Mouse (Mus musculus) WW6 (cell line): ENCODE results near the gene Ano10.
"Not testable (repeated sequence)": the region's sequence is repeated elsewhere in the genome, so short reads cannot be mapped to it uniquely, and the experiment has no call there.

Source experiments
- DNase-seq: peaks from one replicate; pipeline ENCODE4 v3.0.0-alpha.2; 2013; ENCODE audit warnings: low read depth, low spot score

Ano10 gene

GRCm38 (mm10) chr9:122294242-122294881, at the start of gene Ano10:
Gene Ano10, minus strand, starts transcription at chr9:122294423.
- peak; percentile 91 for DNase-seq

- no peak for DNase-seq
Measured at GRCm38 (mm10) chr9:122343399-122343798, 49.2 kb upstream of the Ano10 start.

GRCm38 (mm10) chr9:122339972-122340371, 45.7 kb upstream of the Ano10 start:
- DNase-seq = no peak

- DNase-seq = no peak
Measured at GRCm38 (mm10) chr9:122337510-122337931, 43.3 kb upstream of the Ano10 start.

GRCm38 (mm10) chr9:122336677-122337076, 42.5 kb upstream of the Ano10 start:
- no peak for DNase-seq

GRCm38 (mm10) chr9:122328199-122328598, 34.0 kb upstream of the Ano10 start:
- no peak for DNase-seq

GRCm38 (mm10) chr9:122325996-122326395, 31.8 kb upstream of the Ano10 start:
- DNase-seq = no peak

DNA sequence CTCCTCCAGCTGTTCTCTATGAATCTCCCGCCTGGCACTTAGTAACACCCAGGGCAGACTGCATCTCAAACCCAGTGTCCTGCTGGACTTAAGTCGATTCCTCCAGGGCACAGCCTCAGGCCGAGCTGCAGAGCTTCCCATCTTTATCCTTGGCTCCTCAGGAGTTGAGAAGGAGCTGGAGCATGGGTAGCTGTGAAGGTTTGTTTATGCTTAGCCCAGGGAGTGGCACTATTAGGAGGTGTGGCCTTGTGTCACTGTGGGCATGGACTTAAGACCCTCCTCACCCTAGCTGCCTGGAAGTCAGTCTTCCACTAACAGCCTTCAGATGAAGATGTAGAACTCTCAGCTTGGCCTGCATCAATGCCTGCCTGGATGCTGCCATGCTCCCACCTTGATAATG, 28.1 kb upstream of the Ano10 start:
- no peak for DNase-seq

GRCm38 (mm10) chr9:122320626-122321025, 26.4 kb upstream of the Ano10 start:
- no peak for DNase-seq

- no peak for DNase-seq
Measured at GRCm38 (mm10) chr9:122316562-122316961, 22.3 kb upstream of the Ano10 start.

GRCm38 (mm10) chr9:122315501-122315900, 21.3 kb upstream of the Ano10 start:
- no peak for DNase-seq

GRCm38 (mm10) chr9:122314942-122315341, 20.7 kb upstream of the Ano10 start:
- peak; percentile 7 for DNase-seq

- no peak for DNase-seq
Measured at GRCm38 (mm10) chr9:122314386-122314785, 20.2 kb upstream of the Ano10 start.

GRCm38 (mm10) chr9:122313128-122313527, 18.9 kb upstream of the Ano10 start:
- not testable (repeated sequence) for DNase-seq

DNA sequence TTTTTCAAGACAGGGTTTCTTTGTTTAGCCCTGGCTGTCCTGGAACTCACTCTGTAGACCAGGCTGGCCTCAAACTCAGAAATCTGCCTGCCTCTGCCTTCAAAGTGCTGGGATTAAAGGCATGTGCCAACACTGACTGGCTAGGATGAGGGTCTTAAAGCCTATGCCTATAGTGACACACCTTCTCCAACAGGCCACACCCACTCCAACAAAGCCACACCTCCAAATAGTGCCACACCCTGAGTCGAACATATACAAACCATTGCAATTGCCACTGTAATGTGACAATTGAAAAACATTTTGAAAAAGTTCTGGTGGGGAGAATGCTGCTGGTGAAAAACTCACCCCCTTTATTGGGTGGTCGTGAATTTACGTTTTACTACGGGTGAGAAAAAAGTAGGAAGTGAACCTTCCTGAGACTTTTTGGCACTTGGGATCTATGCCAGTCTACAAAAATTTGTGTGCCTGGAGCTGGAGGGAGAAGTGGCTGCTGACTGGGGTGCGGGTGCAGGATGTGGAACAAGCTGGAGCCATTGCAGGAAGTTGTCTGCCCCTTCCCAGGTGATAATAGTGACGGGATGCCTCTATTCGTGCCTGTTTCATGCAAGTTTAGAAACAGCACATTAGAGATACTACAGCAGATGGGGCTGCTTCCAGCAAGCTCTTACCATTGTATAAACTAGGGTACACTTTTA, 18.2 kb upstream of the Ano10 start:
- DNase-seq = no peak

- DNase-seq = no peak
Measured at GRCm38 (mm10) chr9:122311051-122311760, 17.0 kb upstream of the Ano10 start.

DNA sequence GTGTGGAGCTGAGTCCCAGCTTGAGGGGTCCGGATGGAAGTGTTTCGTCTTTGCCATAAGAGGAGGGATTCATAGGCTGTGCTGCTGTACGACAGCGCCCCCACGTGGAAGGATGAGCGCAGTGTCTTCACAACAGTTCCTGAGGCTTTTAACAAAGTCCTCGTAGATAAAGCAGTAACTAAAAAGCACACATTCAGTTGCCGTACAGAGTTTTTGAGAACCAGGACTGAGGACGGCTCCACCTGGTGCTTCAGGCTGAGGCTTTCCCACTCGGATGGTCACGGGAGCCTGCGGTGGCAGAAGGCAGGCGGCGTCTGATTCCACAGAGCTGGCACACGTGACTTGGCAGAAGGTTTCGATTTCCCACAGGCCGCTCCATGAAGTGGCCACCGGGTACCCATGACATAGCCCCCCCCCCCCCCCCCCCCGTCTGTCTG, 16.4 kb upstream of the Ano10 start:
- DNase-seq = peak; percentile 55

DNA sequence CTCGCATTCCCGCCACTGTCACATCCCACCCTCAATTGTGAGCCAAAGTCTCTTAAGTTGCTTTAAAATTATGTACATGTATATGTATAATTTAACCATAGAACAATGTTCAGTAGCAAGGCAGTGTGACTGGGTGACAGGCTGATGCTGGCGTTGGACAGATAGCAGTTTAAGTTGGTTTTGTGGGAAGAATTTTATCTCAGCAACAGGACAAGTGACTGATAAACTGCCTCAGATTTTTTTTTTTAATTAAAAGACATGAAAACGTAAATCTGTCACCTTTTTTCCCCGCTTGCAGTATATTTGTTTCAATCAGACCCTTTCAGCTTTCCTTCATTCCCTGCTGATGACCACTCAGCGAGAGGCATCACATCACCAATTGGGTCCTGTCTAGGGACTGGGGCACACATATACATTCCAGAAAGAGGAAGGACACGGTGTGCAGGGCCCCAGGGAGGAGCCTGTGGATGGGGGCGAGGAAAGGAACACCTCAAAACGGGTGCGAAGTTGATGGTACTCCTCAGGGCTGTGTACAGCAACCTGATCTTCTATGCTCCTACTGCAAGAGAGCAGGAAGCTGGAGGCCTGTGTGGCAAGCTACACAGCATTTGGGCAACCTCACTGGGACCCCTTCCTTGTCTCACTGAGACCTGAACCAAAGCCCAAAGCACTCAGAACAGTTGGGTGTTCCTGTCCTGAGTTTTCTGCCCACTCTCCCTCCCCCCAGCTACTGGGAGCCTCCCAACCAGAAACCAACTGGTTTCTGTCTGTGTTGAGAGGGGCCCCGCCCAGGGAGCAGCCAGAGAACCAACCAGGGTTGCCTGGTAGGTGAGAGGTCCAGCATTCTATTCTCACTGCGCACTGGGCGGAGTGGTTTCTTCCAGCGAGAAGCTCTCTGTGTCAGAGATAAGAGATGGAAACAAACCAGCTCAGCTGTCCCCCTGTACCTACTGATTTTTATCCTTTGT, 15.1 kb upstream of the Ano10 start:
- DNase-seq = no peak

DNA sequence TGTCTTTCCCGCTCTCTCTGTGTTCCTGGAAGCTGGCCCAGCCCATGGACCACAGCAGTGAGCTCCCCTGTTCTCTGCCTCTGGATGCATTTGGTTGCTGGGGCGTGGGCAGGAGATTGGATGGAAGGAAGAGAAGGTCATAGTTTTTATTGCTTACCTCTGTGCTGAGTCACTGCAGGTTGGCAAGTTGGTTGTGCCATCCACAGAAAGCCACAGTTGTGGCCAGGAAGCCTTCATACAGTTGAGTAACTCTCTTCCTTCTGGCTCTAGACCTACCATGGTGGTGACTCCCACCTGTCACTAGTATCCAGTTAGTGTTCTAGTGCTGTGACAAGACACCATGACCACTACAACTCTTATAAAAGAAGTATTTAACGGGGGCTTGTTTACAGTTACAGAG, 11.1 kb upstream of the Ano10 start:
- DNase-seq = no peak

- no peak for DNase-seq
Measured at GRCm38 (mm10) chr9:122296169-122296568, 1.9 kb upstream of the Ano10 start.

DNA sequence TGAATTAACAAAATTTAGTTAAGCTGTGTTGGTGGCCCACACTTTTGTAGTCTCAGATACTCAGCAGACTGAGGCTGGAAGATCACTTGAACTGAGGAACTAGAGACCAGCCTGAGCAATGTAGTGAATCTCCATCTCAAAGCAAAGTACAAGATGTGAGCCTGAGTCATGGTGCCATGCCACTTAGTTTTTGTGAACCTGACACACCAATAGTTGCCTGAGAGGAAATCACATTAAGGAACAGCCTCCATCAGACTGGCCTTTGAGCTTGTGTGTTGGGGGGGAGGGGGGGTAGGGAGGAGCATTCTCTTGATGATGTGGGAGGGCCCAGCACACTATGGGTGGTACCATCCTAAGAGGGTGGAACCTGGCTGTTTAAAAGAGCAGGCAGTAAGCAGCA, 1.2 kb upstream of the Ano10 start:
- DNase-seq = no peak

GRCm38 (mm10) chr9:122293865-122294241, 370 bp downstream of the Ano10 start:
- no peak for DNase-seq
